Mouse (Mus musculus) forebrain, embryonic 11.5 days (tissue): ENCODE data around the gene Slc30a4. TPM values are rescaled to one million over a fixed set of nuclear protein-coding genes. Genes with fewer than 3 reads are reported as not detected.
A peak's percentile ranks its signal among the peaks of the same experiment; 100 is the strongest.

Source experiments
- ATAC-seq: fragments of 200-750 bp; cut with Nextera tagmentation; replicated peaks from 2 replicates; pipeline ENCODE4 v1.8.0; 2017; ENCODE audit warnings: moderate TSS enrichment; ENCODE audit not compliant: low FRiP score
- DNase-seq: peaks from one replicate; pipeline ENCODE4 v3.0.0-alpha.2; 2017; ENCODE audit warnings: low spot score
- H3K27ac ChIP-seq: fragments of 300-500 bp; sonication (generic); 2 replicates; pipeline ENCODE4 v1.5.1; 2014; ENCODE audit warnings: low read depth, low read length
- H3K27me3 ChIP-seq: fragments of 300-500 bp; sonication (generic); 2 replicates; pipeline ENCODE4 v1.6.1; 2014; ENCODE audit warnings: mild to moderate bottlenecking, low read length, mixed read lengths; ENCODE audit not compliant: control insufficient read depth, insufficient read depth
- H3K36me3 ChIP-seq: fragments of 300-500 bp; sonication (generic); 2 replicates; pipeline ENCODE4 v1.6.1; 2014; ENCODE audit warnings: mild to moderate bottlenecking, low read length, moderate library complexity, mixed read lengths; ENCODE audit not compliant: control insufficient read depth, insufficient read depth
- H3K4me1 ChIP-seq: fragments of 300-500 bp; sonication (generic); replicated peaks from 2 replicates; pipeline ENCODE4 v1.6.1; 2014; ENCODE audit warnings: low read length, mixed read lengths; ENCODE audit not compliant: control insufficient read depth, insufficient read depth
- H3K4me2 ChIP-seq: fragments of 300-500 bp; sonication (generic); 2 replicates; pipeline ENCODE4 v1.6.1; 2014; ENCODE audit warnings: low read depth, mild to moderate bottlenecking, low read length, moderate library complexity, mixed read lengths; ENCODE audit not compliant: severe bottlenecking
- H3K4me3 ChIP-seq: fragments of 300-500 bp; sonication (generic); 2 replicates; pipeline ENCODE4 v1.5.1; 2014; ENCODE audit warnings: low read depth, low read length
- H3K9ac ChIP-seq: fragments of 300-500 bp; sonication (generic); 2 replicates; pipeline ENCODE4 v1.6.1; 2014; ENCODE audit warnings: low read length
- H3K9me3 ChIP-seq: fragments of 300-500 bp; sonication (generic); 2 replicates; pipeline ENCODE4 v1.6.1; 2016; ENCODE audit warnings: low read length, mixed read lengths; ENCODE audit not compliant: control insufficient read depth
- WGBS: fragments of 180-500 bp; shearing (Covaris S2); extraction: QIAGEN DNeasy Blood & Tissue Kit; methylation state at CpG from one replicate; pipeline ENCODE4 v1.1.7; 2014; 5-methylcytosine and 5-hydroxymethylcytosine counted together
- polyA plus RNA-seq: library from polyadenylated mRNA; unstranded; fragments of >200 nt; fragmentation: Nextera tagmentation; extraction: Ambion mirVana; gene quantifications from 2 replicates; pipeline ENCODE4 v1.2.1, GENCODE M21; 2014

The Slc30a4 gene
- polyA plus RNA-seq, 1 experiment from 2014 or later: 6.8 TPM

- no peaks in the 10 kb centered on the region for H3K36me3 ChIP-seq
- 79% methylated on average over 3 of the region's 3 CpGs for WGBS
- H3K9me3 ChIP-seq: no peaks in the 10 kb centered on the region
- ATAC-seq: no peak
- no peaks in the 10 kb centered on the region for H3K27me3 ChIP-seq
- no peak overlapping the region for H3K27ac ChIP-seq
- no peak overlapping the region for H3K4me2 ChIP-seq
- no peak overlapping the region for H3K9ac ChIP-seq
- DNase-seq: no peak
- H3K4me1 ChIP-seq: no peaks in the 10 kb centered on the region
- no peak overlapping the region for H3K4me3 ChIP-seq
Measured at GRCm38 (mm10) chr2:122716301-122716842, 13.9 kb upstream of the Slc30a4 start.

- no peak overlapping the region for H3K27ac ChIP-seq
- no peak overlapping the region for H3K4me2 ChIP-seq
- no peaks in the 10 kb centered on the region for H3K27me3 ChIP-seq
- H3K36me3 ChIP-seq: no peaks in the 10 kb centered on the region
- H3K4me3 ChIP-seq: no peak overlapping the region
- no peaks in the 10 kb centered on the region for H3K4me1 ChIP-seq
- no peak overlapping the region for H3K9ac ChIP-seq
- ATAC-seq (no peak), DNase-seq (no peak)
- 73% methylated on average over 5 of the region's 5 CpGs for WGBS
- no peaks in the 10 kb centered on the region for H3K9me3 ChIP-seq
Measured at GRCm38 (mm10) chr2:122715148-122715692, 12.8 kb upstream of the Slc30a4 start.

GRCm38 (mm10) chr2:122712848-122713247, 10.4 kb upstream of the Slc30a4 start:
- ATAC-seq (no peak), DNase-seq (no peak)
- Histone ChIP-seq H3K27me3 (no peaks in the 10 kb centered on the region), H3K36me3 (no peaks in the 10 kb centered on the region), H3K4me1 (no peaks in the 10 kb centered on the region), H3K4me2 (no peak overlapping the region), H3K9ac (no peak overlapping the region), H3K27ac (no peak overlapping the region), H3K9me3 (no peaks in the 10 kb centered on the region), H3K4me3 (no peak overlapping the region)
- WGBS: 84% methylated on average over 2 of the region's 2 CpGs

- no peaks in the 10 kb centered on the region for H3K36me3 ChIP-seq
- H3K4me1 ChIP-seq: no peaks in the 10 kb centered on the region
- no peak overlapping the region for H3K9ac ChIP-seq
- no peak overlapping the region for H3K4me2 ChIP-seq
- H3K27ac ChIP-seq: no peak overlapping the region
- no peak overlapping the region for H3K4me3 ChIP-seq
- no peaks in the 10 kb centered on the region for H3K9me3 ChIP-seq
- no peaks in the 10 kb centered on the region for H3K27me3 ChIP-seq
- 88% methylated on average over 3 of the region's 3 CpGs for WGBS
- ATAC-seq (no peak), DNase-seq (no peak)
Measured at GRCm38 (mm10) chr2:122711911-122712310, 9.4 kb upstream of the Slc30a4 start.

GRCm38 (mm10) chr2:122709156-122709555, 6.7 kb upstream of the Slc30a4 start:
- no peak for ATAC-seq
- H3K9me3 ChIP-seq: no peaks in the 10 kb centered on the region
- no peaks in the 10 kb centered on the region for H3K4me1 ChIP-seq
- no peak for DNase-seq
- no peak overlapping the region for H3K27ac ChIP-seq
- H3K9ac ChIP-seq: no peak overlapping the region
- H3K27me3 ChIP-seq: no peaks in the 10 kb centered on the region
- H3K36me3 ChIP-seq: no peaks in the 10 kb centered on the region
- H3K4me3 ChIP-seq: no peak overlapping the region
- WGBS: 81% methylated on average over 1 of the region's 1 CpGs
- no peak overlapping the region for H3K4me2 ChIP-seq

GRCm38 (mm10) chr2:122708080-122708479, 5.6 kb upstream of the Slc30a4 start:
- Histone ChIP-seq H3K9ac (no peak overlapping the region), H3K36me3 (no peaks in the 10 kb centered on the region), H3K4me3 (no peak overlapping the region), H3K9me3 (no peaks in the 10 kb centered on the region), H3K4me2 (no peak overlapping the region), H3K27ac (no peak overlapping the region), H3K27me3 (no peaks in the 10 kb centered on the region), H3K4me1 (no peaks in the 10 kb centered on the region)
- 80% methylated on average over 3 of the region's 3 CpGs for WGBS
- ATAC-seq: no peak
- DNase-seq: no peak

- peaks cover 2% of the 10 kb centered on the region; the same call in 1 of the 2 replicates for H3K4me1 ChIP-seq
- no peaks in the 10 kb centered on the region for H3K36me3 ChIP-seq
- H3K9ac ChIP-seq: no peak overlapping the region
- 84% methylated on average over 2 of the region's 2 CpGs for WGBS
- DNase-seq: no peak
- no peak overlapping the region for H3K4me2 ChIP-seq
- no peaks in the 10 kb centered on the region for H3K27me3 ChIP-seq
- no peak overlapping the region for H3K4me3 ChIP-seq
- no peaks in the 10 kb centered on the region for H3K9me3 ChIP-seq
- ATAC-seq: no peak
- H3K27ac ChIP-seq: no peak overlapping the region
Measured at GRCm38 (mm10) chr2:122704572-122704971, 2.1 kb upstream of the Slc30a4 start.

- Histone ChIP-seq H3K9me3 (no peaks in the 10 kb centered on the region), H3K4me2 (peak overlapping the region; percentile 66), H3K4me1 (peaks cover 2% of the 10 kb centered on the region; the same call in 1 of the 2 replicates), H3K36me3 (no peaks in the 10 kb centered on the region), H3K27ac (no peak overlapping the region), H3K9ac (peak overlapping the region; percentile 75), H3K27me3 (no peaks in the 10 kb centered on the region), H3K4me3 (peak overlapping the region; percentile 68)
- ATAC-seq: no peak
- peak; percentile 48 for DNase-seq
- 1% methylated on average over 15 of the region's 15 CpGs for WGBS
Measured at GRCm38 (mm10) chr2:122701871-122702180, 637 bp downstream of the Slc30a4 start.

- ATAC-seq: no peak
- no peaks in the 10 kb centered on the region for H3K36me3 ChIP-seq
- 76% methylated on average over 8 of the region's 8 CpGs for WGBS
Measured at GRCm38 (mm10) chr2:122701012-122701411, 1.5 kb downstream of the Slc30a4 start.

More at GRCm38 (mm10) chr2:122701012-122701411, 1.5 kb downstream of the Slc30a4 start:
- H3K4me2 ChIP-seq: peak overlapping the region; percentile 66; the same call in 1 of the 2 replicates
- peak overlapping the region; percentile 68; the same call in 1 of the 2 replicates for H3K4me3 ChIP-seq
- H3K9ac ChIP-seq: no peak overlapping the region
- DNase-seq: no peak
- H3K27me3 ChIP-seq: no peaks in the 10 kb centered on the region
- peaks cover 2% of the 10 kb centered on the region; the same call in 1 of the 2 replicates for H3K4me1 ChIP-seq
- H3K9me3 ChIP-seq: no peaks in the 10 kb centered on the region
- H3K27ac ChIP-seq: no peak overlapping the region
